Mouse (Mus musculus) gastrocnemius, postnatal 4 days (tissue): ENCODE data around the gene Rab11fip5. TPM values are rescaled to one million over a fixed set of nuclear protein-coding genes. Genes with fewer than 3 reads are reported as not detected.
A peak's percentile ranks its signal among the peaks of the same experiment; 100 is the strongest.

Experiments used
- DNase-seq, 2 experiments: peaks; one replicate each; pipeline ENCODE4 v3.0.0; 2021 to 2022; ENCODE audit warnings: low spot score in 2 of 2, mixed read lengths in 2 of 2
- long read RNA-seq, 2 experiments: library from polyadenylated mRNA; stranded (forward); transcript quantifications; one replicate each; pipeline ENCODE4 v2.0.0; 2021
- total RNA-seq, 2 experiments: library from RNA; stranded (reverse); gene quantifications; 2 replicates each; pipeline ENCODE4 v1.2.3; 2021

Rab11fip5 gene
- 10 to 100 TPM; 49.3 to 50.8 TPM for total RNA-seq
- long read RNA-seq, experiment 1, full-length matches to known transcripts: 42 of 63 reads
- long read RNA-seq, experiment 1, partial matches to known transcripts: 10 of 63 reads
- long read RNA-seq, experiment 1, other reads (novel, unspliced or antisense): 11 of 63 reads
- long read RNA-seq, experiment 2, full-length matches to known transcripts: 58 of 96 reads
- long read RNA-seq, experiment 2, partial matches to known transcripts: 15 of 96 reads
- long read RNA-seq, experiment 2, other reads (novel, unspliced or antisense): 23 of 96 reads

- DNase-seq: peak in 1 of 2 experiments; percentile 47
These were observed at the start of gene Rab11fip5 for GRCm38 (mm10) chr6:85373951-85374733. Gene Rab11fip5, minus strand, starts transcription at chr6:85374634.

- no peak for DNase-seq
These were observed 49.5 kb upstream of the Rab11fip5 start, which contains the start of gene Noto for GRCm38 (mm10) chr6:85423836-85424379. Gene Noto, plus strand, starts transcription at chr6:85423886.

- DNase-seq: no peak
These were observed 44.7 kb upstream of the Rab11fip5 start for GRCm38 (mm10) chr6:85419150-85419549.

DNA sequence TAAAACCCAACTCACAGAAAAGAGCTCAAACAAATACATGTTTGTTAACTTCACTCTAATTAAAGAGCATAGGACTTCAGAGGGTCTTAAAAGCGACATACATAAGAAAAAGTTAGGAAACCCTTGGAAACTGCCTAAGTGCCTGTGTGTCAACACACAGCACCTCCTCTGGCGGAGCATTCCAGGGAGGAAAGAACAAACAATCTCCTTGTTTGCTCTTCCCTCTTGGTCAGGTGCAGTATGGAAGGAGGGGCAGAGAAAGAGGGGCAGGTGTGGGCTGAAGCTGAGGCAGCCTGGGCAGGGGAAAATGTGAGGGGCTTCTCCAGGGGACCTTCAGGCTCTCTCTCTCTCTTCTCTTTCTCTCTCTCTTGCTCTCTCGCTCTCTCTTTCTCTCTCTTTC lies 41.4 kb upstream of the Rab11fip5 start:
- DNase-seq: no peak

- peak; percentile 29 to 59 for DNase-seq
These were observed 36.4 kb upstream of the Rab11fip5 start for GRCm38 (mm10) chr6:85410771-85411273.

DNA sequence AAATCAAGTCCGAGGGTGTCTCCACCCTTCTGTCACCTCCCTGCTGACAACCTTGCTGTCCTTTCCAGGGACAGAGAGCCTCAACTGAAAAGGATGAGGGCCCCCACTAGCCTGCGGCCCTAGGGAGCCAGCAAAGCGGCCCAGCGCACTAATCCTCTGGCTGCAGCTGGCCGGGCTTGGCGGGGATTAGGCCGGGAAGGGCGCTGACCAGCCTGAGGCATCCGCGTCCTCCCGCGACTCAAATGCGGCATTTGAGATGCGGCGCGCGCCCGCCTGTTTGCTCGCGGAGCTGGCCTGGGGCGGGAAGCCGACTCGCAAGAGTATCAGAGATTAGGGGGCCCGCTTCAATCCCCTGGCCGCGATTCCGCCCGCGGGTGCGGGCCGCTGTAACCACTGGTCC lies 34.6 kb upstream of the Rab11fip5 start:
- no peak for DNase-seq

GRCm38 (mm10) chr6:85403039-85403438 lies 28.6 kb upstream of the Rab11fip5 start:
- DNase-seq: no peak

- DNase-seq: no peak
These were observed 28.2 kb upstream of the Rab11fip5 start for GRCm38 (mm10) chr6:85402613-85403012.

GRCm38 (mm10) chr6:85399715-85400114 lies 25.3 kb upstream of the Rab11fip5 start:
- no peak for DNase-seq

DNA sequence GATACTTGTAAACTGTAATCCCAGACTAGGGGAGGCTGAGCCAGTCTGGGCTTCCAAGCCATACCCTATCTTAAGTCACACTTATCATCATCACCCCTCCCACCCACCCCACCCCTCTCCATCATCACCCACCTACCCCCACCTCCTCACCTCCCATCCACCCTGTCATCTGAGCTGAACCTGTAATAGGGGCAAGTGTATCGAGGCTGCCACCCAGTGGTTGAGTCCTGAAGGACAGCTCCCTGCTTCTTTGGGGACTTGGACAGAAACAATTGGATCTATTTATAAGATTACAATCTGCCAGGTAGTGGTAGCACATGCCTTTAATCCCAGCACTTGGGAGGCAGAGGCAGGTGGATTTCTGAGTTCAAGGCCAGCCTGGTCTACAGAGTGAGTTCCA lies 22.7 kb upstream of the Rab11fip5 start:
- no peak for DNase-seq

DNA sequence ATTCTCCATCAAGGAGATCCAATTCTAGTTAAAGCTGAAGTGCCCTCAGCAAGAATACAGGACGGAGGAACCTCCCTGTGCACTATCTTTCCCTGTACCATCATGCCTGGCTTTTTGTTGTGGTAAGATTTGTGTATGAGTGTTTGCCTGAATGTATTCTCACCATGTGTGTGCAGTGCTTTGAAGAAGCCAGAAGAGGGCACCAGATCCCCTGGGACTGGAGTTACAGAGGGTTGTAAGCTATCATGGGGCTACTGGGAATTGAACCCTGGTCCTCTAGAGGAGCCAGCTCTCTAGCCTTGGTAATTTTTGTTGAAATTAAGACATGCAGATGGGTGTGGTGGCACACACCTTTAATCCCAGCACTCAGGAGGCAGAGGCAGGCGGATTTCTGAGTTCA lies 20.9 kb upstream of the Rab11fip5 start:
- DNase-seq: no peak

GRCm38 (mm10) chr6:85391803-85392202 lies 17.4 kb upstream of the Rab11fip5 start:
- peak; percentile 42 to 68 for DNase-seq

DNA sequence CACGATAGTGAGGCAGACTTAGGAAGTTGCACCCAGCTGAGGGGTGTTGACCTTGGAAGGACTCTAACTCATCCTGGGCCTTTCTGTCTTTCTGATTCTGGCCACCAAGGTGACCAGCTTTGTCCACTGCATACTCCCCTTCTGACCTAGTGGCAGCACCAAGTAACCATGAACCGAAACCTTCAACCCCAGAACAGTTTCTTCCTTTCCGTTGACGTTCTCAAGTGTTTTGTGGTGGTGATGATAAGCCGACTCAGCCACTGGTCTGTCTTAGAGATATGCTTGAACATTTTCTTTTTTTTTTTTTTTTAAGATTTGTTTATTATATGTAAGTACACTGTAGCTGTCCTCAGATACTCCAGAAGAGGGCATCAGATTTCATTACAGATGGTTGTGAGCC lies 14.2 kb upstream of the Rab11fip5 start:
- DNase-seq: no peak

DNA sequence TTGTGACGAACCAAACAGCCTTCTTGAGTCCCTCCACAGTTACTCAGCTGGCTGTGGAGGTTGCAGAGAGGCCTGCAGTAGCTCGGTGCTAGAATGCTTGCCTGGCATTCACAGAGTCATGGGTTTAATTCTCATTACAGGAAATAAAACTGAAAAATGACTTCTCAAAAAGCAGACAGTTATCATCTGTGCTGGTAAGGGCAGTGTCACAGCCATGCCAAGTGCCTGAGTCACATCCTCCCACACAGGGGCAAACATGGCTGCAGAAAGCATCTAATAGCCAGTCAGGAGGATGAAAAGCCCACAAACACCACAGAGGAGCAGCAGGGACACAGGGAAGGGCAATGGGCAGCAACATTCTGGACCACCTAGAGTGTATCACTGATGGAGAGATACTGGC lies 8.4 kb upstream of the Rab11fip5 start:
- DNase-seq: no peak

DNA sequence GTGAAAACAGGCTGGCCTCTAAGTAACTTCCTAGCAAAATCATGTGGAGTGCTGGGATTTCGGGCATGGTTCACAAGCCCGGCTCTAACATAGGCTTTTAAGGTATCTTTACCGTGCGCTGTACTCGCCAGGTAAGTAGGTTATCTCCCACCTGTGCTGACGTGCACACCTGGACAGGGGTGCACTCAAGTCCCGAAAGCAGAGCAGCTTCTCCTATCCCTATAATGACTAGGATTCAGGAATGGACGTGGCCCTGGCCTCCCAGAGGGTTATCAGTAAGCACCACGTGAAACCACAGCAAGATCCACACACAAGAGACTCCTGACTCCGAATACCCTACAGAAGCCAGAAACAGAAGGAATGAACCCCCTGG lies 7.2 kb upstream of the Rab11fip5 start:
- DNase-seq: no peak

GRCm38 (mm10) chr6:85380901-85381647 lies 6.6 kb upstream of the Rab11fip5 start:
- no peak for DNase-seq

DNA sequence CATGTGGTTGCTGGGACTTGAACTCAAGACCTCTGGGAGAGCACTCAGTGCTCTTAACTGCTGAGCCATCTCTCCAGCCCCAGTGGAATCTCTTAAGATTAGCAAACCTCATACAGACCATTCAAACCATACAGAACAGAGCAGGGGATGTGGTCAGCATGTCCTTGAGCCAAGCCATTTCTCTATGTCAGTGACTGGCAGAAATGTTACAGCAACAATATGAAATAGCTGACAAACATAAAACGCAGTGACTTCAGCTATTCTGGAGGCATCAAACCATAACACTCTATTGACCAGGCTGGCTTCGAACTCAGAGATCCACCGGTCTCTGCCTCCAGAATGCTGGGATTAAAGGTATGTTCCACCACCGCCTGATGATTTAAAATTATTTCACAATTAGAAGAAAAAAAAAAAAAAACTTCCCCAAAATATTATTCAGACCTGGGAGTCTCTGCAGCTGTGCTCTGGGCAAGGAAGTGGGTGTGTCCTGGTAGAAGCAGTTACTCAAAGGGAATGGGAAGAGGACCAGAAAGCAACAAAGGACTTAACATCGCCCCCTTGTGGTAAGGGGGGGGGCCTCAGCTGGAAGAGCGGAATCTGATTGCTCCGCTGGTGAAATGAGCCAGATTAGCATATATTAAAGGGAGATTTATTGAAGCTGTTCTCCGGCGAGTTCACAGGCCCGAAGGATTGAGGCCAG lies 5.9 kb upstream of the Rab11fip5 start:
- peak; percentile 66 to 80 for DNase-seq

DNA sequence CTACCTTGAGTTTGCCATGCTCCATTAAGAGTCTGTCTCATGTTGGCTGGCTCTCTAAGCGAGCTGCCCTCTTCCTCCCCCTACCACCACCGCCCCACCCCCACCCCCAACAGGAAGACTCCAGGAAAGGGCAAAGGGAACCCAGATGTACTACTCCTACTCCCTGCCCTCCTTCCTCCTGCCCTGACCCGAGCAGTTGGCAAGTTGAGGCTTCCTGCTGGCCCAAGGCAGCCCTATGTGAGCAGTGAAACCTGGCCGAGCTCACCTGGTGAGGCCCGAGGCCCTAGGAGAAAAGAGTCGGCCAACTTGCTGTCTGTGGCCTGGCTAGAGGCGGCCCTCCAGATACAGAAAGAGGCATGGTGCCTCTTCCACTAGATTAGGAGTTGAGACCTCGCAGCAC lies 4.2 kb upstream of the Rab11fip5 start:
- no peak for DNase-seq

GRCm38 (mm10) chr6:85377876-85378275 lies 3.4 kb upstream of the Rab11fip5 start:
- no peak for DNase-seq

DNA sequence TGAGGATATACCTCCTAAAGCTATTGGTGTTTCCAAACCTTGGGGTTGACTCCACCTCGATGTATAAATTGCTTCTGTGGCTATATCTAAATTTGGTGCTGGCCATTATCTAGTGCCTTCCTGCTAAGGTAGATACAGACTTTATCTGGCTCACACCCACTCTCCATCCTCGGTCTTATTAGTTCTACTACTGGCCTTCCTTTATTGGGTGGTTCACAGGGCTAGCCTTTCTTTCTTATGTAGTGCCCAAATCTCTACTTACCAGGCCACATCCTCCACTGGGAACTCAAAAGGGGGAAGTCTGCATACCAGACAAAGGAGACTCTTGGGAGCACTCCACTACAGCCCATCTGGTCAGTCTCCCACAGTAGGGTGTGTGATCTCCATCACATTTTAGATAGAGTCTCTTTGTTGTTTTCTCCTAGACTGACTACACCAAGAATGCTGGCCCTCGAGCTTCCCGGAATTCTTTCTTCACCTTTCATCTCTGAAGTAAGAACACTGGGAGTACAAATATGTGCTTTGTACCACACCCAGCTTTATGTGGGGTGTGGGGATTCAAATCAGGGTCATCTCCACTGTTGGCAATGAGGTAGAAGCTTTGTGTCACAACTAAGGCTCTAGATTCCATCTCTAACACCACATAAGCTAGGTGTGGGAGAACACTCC lies 2.8 kb upstream of the Rab11fip5 start:
- DNase-seq: no peak
